Mouse (Mus musculus) T-cell, adult 2 months (primary cell): Measurements from ENCODE around the gene Dppa4.
"Not testable (repeated sequence)": the region's sequence is repeated elsewhere in the genome, so short reads cannot be mapped to it uniquely, and the experiment has no call there.

Experiments used
- DNase-seq: peaks from one replicate; pipeline ENCODE4 v3.0.0; 2022; ENCODE audit warnings: low spot score

Dppa4 gene

DNA sequence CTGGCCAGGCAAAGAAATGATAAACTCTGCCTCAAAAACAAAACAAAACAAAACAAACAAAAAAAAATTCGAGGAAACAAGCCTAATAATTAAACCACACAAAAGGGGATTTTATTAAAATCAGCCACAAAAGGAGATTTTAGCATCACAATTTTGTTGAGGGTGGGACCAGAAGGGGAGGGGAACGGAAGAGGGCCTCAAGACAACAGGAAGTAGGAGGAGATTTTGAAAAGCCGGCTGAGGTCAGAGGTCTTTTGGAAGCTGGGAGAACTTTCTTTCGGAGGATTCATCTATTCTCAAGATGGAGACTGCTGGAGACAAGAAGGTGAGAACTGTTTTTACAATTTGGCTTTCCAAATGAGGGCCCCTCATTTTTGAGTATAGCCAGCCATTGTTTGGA lies at the start of gene Dppa4:
Dppa4 (plus strand) TSS at position 217 of the 400 bp plus-strand sequence.
- no peak for DNase-seq

GRCm38 (mm10) chr16:48234999-48235398 lies 48.5 kb upstream of the Dppa4 start:
- no peak for DNase-seq

- DNase-seq, result no peak
Measured at GRCm38 (mm10) chr16:48237676-48238075, 45.9 kb upstream of the Dppa4 start.

GRCm38 (mm10) chr16:48247044-48247661 lies 36.4 kb upstream of the Dppa4 start:
- DNase-seq, result no peak

DNA sequence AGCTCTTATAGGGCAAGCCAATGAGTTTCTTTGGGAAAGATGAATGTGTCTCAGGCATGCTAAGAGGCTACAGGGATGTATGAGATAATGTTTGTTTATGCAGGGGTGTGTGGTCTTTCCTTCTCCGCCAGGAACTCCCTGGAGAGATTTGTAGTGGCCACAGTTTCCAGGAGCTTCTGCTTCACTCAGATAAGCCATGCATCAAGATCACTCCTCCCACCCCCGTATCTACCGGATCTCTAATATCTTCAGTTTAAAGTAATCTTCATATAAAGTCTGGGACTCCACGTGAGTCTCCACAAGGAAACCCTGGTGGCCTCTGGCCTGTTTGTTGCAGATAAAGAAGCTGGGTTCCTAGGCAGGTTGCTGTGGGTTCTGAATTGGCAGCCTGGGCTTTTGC lies 30.7 kb upstream of the Dppa4 start:
- DNase-seq, result no peak

DNA sequence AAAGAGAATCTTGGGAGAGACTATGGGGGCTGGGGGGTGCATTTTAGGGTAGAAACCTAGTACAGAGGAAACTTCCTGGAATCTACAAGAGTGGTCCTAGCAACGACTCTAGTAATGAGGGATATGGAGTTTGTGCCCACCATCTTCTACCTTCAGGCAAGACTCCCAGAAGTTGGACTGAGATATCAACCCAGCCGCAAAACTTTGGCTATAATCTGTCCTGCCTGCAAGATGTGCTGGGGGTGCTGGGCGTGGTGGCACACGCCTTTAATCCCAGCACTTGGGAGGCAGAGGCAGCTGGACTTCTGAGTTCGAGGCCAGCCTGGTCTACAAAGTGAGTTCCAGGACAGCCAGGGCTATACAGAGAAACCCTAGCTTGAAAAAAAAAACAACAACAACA lies 28.9 kb upstream of the Dppa4 start:
- DNase-seq, result no peak

- DNase-seq, result no peak
Measured at GRCm38 (mm10) chr16:48259519-48259918, 24.0 kb upstream of the Dppa4 start.

- no peak for DNase-seq
Measured at GRCm38 (mm10) chr16:48262901-48263300, 20.6 kb upstream of the Dppa4 start.

DNA sequence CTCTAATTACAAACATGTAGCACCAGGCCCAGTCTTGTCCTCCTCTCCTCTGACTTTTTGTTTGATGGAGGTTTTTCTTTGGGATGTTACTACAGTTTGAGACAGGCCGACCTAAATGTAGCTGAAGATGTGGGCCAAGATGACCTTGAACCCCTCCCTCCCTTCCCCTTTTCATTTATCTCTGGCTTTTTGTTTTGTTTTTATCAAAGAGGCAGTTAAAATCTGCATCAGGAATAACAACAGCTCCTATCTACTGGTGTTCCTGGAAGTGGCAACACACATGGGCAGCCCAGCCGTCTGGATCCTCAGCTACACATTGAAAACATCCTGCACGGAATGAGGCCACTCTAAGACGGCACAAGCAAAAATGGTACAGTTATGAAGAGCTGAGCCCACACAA lies 17.7 kb upstream of the Dppa4 start:
- no peak for DNase-seq

DNA sequence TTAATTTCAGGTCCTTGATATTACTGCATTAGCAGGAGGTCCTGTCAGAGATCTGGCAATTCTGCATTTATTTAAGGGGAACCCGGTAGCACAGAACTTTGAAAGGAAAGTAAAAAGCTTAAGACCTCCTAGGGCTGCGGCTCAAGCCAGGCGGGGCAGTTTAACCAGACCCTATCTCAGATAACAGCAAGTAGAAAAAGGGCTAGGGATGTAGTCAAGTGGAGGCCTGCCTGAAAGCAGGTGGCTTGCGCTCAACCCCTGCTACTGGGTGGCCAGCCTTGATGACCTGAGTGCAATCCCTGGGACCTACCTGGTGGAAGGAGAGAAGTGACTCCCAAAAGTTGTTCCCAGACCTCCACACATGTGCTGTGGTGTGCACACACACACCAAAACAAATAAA lies 6.6 kb upstream of the Dppa4 start:
- DNase-seq, result no peak

DNA sequence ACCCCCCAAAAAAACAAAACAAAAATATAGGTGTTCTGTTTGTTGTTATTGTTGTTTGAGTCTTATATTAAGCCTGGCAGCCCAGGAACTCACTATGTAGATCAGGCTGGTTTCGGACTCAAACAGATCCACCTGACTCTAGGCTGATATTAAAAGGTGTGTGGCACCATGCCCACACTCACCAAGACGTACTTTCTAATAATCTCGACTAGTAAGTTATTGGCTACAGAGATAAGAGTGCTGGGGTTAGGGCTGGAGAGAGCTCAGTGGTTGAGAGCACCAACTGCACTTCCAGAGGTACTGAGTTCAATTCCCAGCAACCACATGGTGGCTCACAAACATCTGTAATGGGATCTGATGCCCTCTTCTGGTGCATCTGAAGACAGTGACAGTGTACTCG lies 2.6 kb upstream of the Dppa4 start:
- DNase-seq, result no peak

DNA sequence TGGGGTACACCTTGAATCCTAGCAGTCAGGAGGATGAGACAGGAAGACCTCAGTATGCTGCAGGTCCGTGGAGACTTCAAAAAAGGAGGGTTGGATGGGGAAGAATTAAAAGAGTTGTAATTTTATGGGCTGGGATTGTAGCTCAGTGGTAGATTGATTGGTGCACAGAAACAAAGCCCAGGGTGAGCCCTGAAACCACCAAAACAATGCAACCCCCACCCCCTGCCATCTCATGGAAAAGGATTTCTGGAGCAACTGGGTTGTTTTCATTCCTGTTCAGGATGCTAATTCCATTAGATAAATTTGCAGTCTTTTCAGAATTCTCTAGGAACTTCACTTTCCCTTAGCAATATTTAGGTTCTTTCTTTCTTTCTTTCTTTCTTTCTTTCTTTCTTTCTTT lies 732 bp upstream of the Dppa4 start:
- no peak for DNase-seq

- DNase-seq, result no peak
Measured at GRCm38 (mm10) chr16:48285517-48285916, 2.0 kb downstream of the Dppa4 start.

GRCm38 (mm10) chr16:48297384-48298136 lies 14.0 kb downstream of the Dppa4 start:
- no peak for DNase-seq

GRCm38 (mm10) chr16:48299884-48300283 lies 16.4 kb downstream of the Dppa4 start:
- no peak for DNase-seq

DNA sequence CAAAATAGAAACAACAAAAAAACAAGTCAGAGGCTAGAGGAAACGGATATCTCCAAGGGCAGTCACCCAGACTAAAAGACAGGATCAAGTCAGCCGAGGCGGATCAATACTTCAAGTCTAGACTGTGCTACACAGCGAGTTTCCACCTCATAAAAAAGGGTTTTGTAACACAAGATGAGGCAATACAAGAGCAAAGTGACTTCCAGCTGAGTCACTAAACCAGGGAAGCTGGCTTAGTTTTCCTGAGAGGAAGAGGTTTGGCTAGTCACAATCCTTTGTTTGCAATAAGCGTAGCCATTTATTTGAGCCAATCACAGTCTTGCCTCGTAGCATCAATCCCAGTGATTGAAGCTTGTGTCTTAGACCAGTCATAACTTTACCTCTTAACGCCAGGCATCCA lies 20.0 kb downstream of the Dppa4 start, which contains the start of gene Dppa2:
Dppa2 (plus strand) TSS at position 400 of the 400 bp plus-strand sequence.
- no peak for DNase-seq

- no peak for DNase-seq
Measured at GRCm38 (mm10) chr16:48303983-48304382, 20.4 kb downstream of the Dppa4 start.

GRCm38 (mm10) chr16:48308916-48309315 lies 25.4 kb downstream of the Dppa4 start:
- not testable (repeated sequence) for DNase-seq

- no peak for DNase-seq
Measured at GRCm38 (mm10) chr16:48309912-48310630, 26.5 kb downstream of the Dppa4 start.

DNA sequence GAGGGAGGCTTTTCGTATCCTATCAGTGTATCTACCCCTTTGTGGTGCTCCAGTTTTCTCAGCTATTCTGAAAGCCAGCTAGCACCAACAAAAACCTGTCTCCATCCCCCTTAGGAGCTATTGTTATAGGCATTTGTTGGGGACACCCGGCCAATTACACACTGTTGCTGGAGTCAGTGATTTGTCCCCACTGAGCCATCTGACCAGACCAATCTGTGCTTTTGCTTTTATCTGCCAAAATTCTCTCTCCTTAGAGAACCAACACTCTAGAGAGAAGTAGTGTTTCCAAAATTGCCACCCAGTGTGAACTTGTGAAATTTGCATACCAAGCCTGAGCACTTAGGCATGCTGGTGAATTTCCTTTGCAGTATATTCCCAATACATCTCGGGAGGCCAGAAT lies 31.8 kb downstream of the Dppa4 start:
- DNase-seq, result no peak

DNA sequence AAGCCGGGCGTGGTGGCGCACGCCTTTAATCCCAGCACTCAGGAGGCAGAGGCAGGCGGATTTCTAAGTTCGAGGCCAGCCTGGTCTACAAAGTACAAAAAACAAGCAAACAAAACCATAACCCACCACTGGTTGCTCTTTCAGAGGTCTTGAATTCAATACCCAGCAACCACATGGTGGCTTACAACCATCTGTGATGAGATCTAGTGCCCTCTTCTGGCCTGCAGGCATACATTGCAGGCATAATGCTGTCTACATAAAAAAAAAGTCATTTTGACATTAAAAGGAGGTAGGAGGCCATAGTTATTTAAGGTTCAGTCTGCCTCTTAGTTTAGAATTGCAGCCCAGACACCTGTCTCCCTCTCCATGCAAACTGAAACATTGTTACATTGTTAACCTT lies 37.2 kb downstream of the Dppa4 start:
- no peak for DNase-seq

- no peak for DNase-seq
Measured at GRCm38 (mm10) chr16:48323133-48323532, 39.6 kb downstream of the Dppa4 start.
